Mouse (Mus musculus) E14TG2a.4 (cell line): ENCODE measurements around the gene Lrrc75a.

ENCODE experiments used
- CTCF ChIP-seq: conservative IDR thresholded peaks from 2 replicates; pipeline ENCODE4 v1.5.1; 2014; ENCODE audit warnings: low read length
- NANOG ChIP-seq: IDR thresholded peaks from 2 replicates; pipeline ENCODE4 v1.6.1; 2014; ENCODE audit warnings: borderline replicate concordance, low read length, mixed read lengths
- POU5F1 ChIP-seq: IDR thresholded peaks from 2 replicates; pipeline ENCODE4 v1.6.1; 2014; ENCODE audit warnings: low read length, borderline replicate concordance

DNA sequence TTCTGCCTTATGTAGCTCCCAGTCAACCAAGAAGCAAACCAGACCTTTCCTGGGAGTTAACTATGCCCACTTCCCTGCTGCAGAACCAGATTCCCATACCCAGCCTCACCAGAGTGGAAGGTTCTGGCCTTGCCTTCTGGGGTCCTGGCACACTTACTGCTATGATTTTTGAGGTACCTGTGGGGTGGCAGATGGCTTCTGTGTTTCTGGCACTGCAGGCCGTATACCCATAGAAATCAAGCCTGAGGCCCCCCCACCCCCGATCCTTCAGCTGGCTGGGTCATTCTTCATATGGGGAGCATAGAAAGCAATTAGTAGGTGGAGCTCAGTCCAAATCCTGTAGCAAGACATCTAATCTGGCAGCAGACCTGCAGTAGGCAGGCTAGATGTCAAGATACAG lies 57.3 kb downstream of the Lrrc75a start:
- TF ChIP-seq CTCF: no peak
- no peak for TF ChIP-seq POU5F1
- no peak for TF ChIP-seq NANOG
